Mouse (Mus musculus): ENCODE measurements at regions not wholly inside any gene's neighbourhood (a gene's known extent, or its start where the extent isn't known, plus 50 kb on each side); places are given as distances from the start of the nearest gene placed in this dataset.

DNA sequence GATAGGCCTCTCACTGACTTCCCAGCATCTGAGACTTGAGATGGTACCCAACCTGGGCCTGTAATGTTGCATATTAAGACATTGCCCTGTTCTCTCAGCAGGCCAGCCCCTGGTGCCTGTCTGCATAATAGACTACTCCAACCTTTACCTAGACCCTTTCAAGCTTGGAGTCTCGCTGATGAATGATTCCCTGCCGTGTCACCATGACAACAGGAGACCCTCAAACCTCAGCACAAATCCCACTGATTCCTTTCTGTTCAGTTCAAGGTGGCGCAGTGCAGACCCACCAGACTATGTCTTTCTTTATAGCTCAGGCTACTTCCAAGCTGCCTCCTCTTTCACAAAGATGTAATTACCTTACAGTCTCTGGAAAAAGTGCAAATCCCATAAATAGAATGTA is 172.0 kb downstream of the Dcdc2c start:
- in situ Hi-C loops (cut with MboI, MseI): no loop called here

- in situ Hi-C loops (cut with MboI, MseI): no loop called here
These were observed 174.2 kb downstream of the Dcdc2c start for GRCm38 (mm10) chr12:28377968-28378367.

- in situ Hi-C loops (cut with MboI, MseI): no loop called here
These were observed 174.8 kb downstream of the Dcdc2c start for GRCm38 (mm10) chr12:28377373-28377772.

DNA sequence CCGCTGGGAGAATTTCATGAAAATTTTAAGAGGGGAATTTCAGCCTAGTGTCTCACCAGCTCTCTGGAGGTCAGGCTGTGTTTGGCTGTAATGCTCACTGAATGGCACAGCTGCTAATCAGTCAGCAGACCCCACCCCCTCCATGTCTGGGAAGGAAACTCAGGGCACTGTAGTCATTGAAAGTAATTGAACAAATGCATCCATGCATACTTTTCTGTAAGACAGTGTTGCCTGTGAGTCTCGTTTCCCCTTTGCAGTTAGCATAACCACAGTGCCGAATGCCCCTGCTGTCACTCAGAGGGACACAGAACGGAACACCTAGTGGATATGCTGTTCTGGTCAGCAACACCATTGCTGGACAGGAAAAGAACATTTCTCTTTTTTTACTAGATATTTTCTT is 175.4 kb downstream of the Dcdc2c start:
- in situ Hi-C loops (cut with MboI, MseI): no loop called here

DNA sequence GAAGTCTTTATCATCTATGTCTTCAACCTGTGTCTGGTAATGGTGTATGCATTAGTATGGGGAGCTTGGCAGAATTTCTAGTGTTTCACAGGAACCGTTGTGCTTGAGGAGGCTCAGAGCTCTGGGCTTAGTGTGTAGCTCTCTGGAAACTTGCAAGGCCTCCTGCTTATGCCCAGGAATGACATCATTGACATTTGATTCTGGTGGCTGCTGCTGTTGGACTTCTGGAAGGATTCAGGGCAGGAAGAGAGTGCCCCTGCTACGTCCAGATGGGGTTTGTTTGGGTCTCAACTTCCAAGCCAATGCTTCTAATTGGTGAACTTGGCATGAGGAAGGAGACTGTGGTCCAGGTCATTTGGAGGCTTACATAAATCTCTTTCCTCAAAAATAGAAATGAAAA is 186.9 kb downstream of the Dcdc2c start:
- in situ Hi-C loops (cut with MboI, MseI): no loop called here

DNA sequence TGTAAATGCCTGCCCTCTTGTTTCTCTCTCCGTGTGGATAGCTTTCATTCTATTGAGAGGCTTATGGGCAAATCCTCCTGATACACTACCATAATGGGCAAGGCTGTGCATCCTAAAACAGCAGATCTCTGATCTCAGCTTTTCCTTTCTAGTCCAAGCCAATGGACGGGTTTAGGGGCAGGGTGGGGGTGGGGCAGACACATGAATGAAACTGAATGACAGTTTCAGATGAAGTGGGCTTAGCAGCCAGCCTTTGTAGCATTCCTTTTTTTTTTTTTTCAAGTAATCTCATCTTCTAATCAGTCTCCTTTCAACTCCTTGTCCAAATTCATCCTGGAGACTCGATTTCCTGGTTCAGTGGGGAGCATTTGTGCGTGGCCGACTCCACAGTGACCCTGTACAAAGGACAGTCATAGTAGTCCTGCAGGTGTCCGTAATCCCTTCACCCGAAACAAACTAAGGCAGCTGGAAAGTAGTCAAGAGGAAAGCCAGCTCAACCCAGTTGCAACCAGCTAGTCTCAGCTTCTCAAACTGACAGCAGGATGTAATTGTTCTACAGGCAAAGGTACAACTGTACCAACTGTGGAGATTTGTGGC is 193.4 kb downstream of the Dcdc2c start:
- in situ Hi-C loops (cut with MboI, MseI): no loop called here

- in situ Hi-C loops (cut with MboI, MseI): no loop called here
These were observed 194.4 kb downstream of the Dcdc2c start for GRCm38 (mm10) chr12:28357764-28358163.

GRCm38 (mm10) chr12:28353140-28353539 is 199.1 kb downstream of the Dcdc2c start:
- in situ Hi-C loops (cut with MboI, MseI): no loop called here

DNA sequence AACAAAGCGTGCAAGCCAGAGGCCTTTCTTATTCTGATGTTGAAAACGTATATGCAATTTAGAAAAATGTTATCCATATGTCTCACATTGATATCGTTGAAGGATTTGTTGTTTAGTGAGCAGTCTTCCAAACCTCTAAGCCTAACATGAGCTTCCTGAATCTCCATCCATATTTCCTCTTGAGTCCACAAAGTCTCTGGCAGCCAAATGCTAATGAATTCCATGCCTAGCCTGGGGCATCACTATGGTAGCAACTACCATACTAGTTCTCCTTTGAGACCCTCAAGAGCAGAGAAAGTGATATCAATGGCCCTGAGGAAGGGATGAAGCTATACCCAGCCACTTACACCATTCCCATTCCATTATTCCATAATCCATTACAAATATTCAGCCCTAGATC is 199.6 kb downstream of the Dcdc2c start:
- in situ Hi-C loops (cut with MboI, MseI): no loop called here

- in situ Hi-C loops (cut with MboI, MseI): no loop called here
These were observed 209.5 kb downstream of the Dcdc2c start for GRCm38 (mm10) chr12:28342735-28343134.

DNA sequence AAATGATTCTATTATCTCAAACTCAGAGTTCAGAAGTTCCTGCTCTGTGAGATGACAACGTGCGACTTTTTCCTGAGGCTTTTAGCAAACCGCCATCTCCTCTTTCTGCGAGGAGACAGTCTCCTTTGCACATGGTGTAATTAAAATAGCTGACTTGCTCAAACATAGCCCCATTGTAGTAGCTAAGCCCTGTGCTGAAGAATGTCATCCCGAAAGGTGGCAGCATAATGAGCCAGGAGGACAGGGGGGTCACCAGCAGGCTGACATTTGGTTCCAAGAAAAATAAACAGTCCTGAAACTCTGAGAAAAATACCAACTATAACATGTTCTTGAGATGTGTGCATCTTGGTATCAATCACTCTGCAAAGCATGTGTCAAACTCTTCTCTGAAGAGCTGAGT is 219.6 kb downstream of the Dcdc2c start:
- in situ Hi-C loops (cut with MboI, MseI): no loop called here

- in situ Hi-C loops (cut with MboI, MseI): no loop called here
These were observed 220.4 kb downstream of the Dcdc2c start for GRCm38 (mm10) chr12:28331843-28332242.

DNA sequence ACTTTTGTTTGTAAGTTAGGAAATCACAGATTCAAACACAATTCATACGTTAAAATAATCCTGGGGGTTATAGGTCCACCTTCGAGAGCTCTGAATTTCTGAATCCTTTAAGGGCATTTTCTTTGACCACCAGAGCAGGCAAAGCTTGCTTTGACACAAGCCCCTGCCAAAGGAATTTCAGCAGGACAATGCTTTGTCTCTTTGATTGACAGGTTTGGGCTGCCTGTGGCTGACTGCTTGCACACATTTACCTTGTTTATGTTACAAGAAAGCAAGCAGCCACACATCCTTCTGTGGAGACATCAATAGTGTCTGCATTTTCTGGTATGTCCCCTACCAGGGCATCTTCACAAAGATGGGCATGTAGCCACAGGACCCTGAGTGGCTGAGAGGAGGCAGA is 228.5 kb downstream of the Dcdc2c start:
- in situ Hi-C loops (cut with MboI, MseI): no loop called here

DNA sequence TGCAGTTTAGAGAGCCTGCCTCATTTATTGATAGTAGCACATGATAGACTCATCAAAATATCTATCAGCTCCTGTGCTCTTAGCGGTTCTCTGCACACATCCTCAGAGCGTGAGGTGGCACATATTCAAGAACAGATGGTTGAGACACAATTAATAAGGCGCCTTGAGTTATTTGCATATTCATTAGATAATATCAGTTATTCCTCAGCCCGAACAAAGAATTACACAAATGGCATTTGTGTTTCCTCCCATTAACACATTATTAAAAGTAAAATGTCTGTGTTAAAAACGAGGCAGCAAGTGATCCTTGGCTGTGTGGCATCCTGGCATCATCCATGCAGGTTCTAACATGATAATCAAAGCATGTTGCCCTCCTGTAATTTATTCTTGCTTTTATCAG is 243.0 kb downstream of the Dcdc2c start:
- in situ Hi-C loops (cut with MboI, MseI): no loop called here

DNA sequence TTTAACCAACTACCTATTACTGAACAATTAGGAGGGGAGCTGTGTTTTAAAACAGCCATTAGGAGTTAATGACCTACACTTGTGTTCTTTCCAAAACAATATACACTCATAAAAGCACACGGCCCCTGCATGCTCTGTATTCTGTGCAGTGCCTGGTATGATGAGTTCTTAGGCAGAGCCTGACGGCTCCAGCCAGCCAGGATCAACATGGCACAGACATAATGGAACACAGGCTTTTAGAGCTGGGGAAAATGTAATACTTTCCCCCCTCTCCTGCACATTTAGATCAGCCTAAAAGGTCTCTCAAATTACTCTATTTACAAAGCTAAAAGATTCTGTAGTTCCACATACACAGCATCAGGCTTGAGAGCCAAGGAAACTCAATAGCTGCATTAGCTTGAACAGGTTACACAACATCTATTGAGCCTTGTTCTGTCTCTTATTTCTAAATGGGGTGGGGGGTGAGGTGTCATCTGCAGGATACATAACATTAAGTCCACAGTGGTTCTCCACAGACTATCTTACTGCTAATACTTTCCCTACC is 250.1 kb downstream of the Dcdc2c start:
- in situ Hi-C loops (cut with MboI, MseI): no loop called here

DNA sequence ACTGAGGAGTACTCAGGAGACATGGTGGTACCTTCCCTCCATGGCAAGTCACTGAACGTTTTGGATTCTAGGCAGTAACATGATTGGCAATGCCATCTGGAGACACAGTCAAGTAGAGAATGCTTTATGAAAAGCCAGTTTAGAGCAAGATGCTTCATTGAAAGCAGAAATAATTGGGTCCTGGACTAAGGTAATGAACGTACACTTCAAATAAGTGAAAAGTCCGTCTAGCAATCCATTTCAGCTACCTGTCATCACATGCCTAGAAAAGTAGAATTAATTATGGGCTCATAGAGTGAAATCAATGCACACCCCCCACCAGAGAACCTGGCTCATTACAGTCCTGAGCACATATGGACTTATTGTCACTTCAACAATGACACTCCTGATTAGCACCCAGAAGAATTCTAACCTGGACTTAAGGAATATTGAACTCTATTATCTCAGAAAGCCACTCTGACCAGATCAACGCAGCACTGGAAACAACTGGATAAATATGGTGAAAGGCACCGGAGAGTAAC is 263.8 kb downstream of the Dcdc2c start:
- in situ Hi-C loops (cut with MboI, MseI): no loop called here

DNA sequence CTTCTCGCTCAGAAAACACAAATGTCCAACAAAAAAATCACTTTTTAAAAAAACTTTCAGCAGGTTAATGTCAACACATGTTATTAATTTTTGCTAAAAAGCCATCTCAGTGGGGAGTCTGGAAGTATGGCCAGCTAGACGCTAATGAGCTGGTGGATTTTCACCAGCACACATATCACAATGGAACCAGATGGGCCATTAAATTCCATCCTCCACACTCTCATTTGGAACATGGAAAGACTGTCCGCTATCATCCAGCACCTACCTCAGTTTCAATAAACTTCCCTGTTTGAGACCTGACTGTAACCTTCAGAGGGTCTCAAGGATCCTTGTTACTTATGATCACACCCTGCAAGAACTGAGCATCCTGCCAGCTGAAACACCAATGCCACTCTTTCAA is 296.7 kb downstream of the Dcdc2c start:
- in situ Hi-C loops (cut with MboI, MseI): no loop called here

GRCm38 (mm10) chr12:28250526-28250925 is 301.7 kb downstream of the Dcdc2c start:
- in situ Hi-C loops (cut with MboI, MseI): no loop called here

GRCm38 (mm10) chr12:28248749-28249148 is 303.4 kb downstream of the Dcdc2c start:
- in situ Hi-C loops (cut with MboI, MseI): no loop called here

- in situ Hi-C loops (cut with MboI, MseI): no loop called here
These were observed 303.9 kb downstream of the Dcdc2c start for GRCm38 (mm10) chr12:28248287-28248686.

DNA sequence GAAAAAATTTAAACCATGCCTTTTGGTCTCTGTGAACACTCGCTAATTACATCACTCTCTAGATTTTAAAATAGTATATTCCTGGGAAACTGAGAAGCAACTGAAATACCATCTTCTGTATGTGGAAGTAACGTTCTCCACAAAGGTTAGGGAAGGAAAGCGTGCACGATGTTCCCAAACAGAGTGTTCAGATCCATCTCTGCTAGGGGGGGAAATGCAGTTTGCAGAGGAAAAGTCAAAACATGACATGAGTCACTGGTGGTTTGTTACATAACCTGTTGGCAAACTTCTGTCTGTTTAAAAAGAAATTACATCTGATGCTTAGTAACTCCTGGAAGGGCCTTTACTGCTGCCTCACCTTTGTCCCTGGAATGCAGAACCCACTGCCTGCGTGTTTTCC is 314.2 kb downstream of the Dcdc2c start:
- in situ Hi-C loops (cut with MboI, MseI): loop anchor here in 1 of 2 experiments (10.0 kb wide), 1 partner anchor 1203 kb away; no protein-coding TSS in a partner anchor

GRCm38 (mm10) chr12:28237041-28237440 is 315.2 kb downstream of the Dcdc2c start:
- in situ Hi-C loops (cut with MboI, MseI): loop anchor here in 1 of 2 experiments (10.0 kb wide), 1 partner anchor 1202 kb away; no protein-coding TSS in a partner anchor

DNA sequence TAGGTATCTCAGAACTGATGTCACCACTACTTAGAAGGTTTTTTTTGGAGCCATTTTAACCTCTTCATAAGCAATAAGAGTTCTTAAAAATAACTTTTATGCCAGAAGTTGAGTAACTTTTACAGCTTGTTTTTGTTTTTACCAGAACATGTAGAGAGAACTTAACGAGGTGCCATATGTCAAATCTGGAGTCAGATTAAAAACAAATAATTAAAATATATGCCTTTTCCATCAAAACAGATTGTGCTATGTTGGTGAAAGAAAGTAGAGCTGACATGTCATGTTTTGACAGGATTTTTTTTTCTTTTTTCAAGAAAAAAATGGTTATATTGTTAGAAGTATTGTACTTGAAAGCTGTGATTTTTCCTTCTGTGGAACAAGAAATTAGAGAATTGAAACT is 349.4 kb downstream of the Dcdc2c start:
- in situ Hi-C loops (cut with MboI, MseI): no loop called here

GRCm38 (mm10) chr12:28186695-28187094 is 365.5 kb downstream of the Dcdc2c start:
- in situ Hi-C loops (cut with MboI, MseI): no loop called here

Measured in T-helper 17 cell (primary cell).